Mouse (Mus musculus): ENCODE results near the gene Apol11a.
"Not testable (repeated sequence)": the region's sequence is repeated elsewhere in the genome, so short reads cannot be mapped to it uniquely, and the experiment has no call there.

DNA sequence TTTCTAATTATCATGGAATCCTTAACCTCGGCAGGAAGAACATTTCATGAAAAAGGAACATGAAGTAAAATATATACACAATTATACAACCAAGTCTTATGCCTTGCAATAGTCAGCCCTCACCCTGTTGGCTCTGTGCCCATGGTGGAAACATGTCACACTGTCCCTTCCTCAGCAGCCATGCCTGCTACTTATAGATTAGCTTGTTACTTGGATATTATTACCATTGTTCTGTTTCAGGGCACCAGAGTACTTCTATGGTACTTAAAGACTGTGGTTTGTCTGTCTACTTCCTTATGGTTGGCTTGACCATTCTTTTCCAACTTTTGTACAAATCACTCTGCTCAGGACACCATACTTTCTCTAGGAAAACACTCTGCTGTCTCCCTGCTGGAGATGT is 14.9 kb upstream of the Apol11a start:
- TF ChIP-seq CHD2 (IDR thresholded peaks at IDR 0.05; ENCODE audit: low read length); CTCF (IDR thresholded peaks at IDR 0.05 in 2 of 3, conservative IDR thresholded peaks at IDR 0.05 in 1 of 3; ENCODE audit: control insufficient read depth in 1 of 3, insufficient read depth in 1 of 3, low read depth in 2 of 3, low read length in 3 of 3, poor library complexity in 1 of 3, severe bottlenecking in 1 of 3); JUND (IDR thresholded peaks at IDR 0.05; ENCODE audit: low read depth, low read length): not testable (repeated sequence)
